In the genomic region with DNA sequence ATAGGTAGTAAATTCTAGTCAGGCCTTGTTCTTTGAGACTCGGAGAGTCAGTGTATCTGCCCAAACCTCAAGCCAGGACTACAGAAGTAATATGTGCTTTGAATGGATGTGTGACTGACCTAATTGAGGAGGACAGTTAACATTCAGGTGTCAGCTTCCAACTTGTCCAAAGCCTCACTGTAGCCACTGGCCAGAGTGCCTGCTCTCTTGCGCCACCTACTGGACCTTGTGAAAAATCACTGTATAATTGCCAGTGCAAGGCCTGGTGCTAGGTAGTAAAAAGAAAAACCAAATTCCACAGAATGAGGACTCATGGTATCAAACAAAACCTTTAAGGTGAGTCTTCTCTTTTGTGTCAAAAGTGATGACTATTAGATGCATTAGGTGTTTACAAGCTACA, we compare ENCODE assay signal across 9 mouse cellular contexts.
A peak's percentile ranks its signal among the peaks of the same experiment; 100 is the strongest.
DNase-seq lines count a peak whose midpoint lies in the region; ATAC-seq lines count a peak whose summit lies in the region.
"Had no signal": no experiment of that assay in that cellular context is flagged by ENCODE, and none has a peak within 500 bp of the region (broad histone marks: within the 10 kb centered on the region; RNA-seq: fewer than 3 reads in every experiment).

No protein-coding gene starts in this region.

- no peaks in the 10 kb centered on the region for H3K36me3 ChIP-seq in midbrain, embryonic 11.5 days (ENCODE audit: control insufficient read depth, insufficient read depth, low read length)
- no peaks in the 10 kb centered on the region for H3K36me3 ChIP-seq in midbrain, embryonic 15.5 days (replicated peaks)
- H3K36me3 ChIP-seq in forebrain, embryonic 15.5 days: no peaks in the 10 kb centered on the region
- no peaks in the 10 kb centered on the region for H3K36me3 ChIP-seq in hindbrain, embryonic 15.5 days
- H3K36me3 ChIP-seq in midbrain, embryonic 13.5 days: no peaks in the 10 kb centered on the region
- H3K36me3 ChIP-seq in splenic B cell, adult 2 months (ENCODE audit: control insufficient read depth, insufficient read depth, low read length, poor library complexity, severe bottlenecking): no peaks in the 10 kb centered on the region
- H3K36me3 ChIP-seq: neural tube, embryonic 13.5 days had no signal

- no peak overlapping the region for H3K9ac ChIP-seq in midbrain, embryonic 11.5 days (ENCODE audit: low read length)
- H3K9ac ChIP-seq in midbrain, embryonic 15.5 days: no peak overlapping the region
- no peak overlapping the region for H3K9ac ChIP-seq in forebrain, embryonic 15.5 days (replicated peaks)
- no peak overlapping the region for H3K9ac ChIP-seq in hindbrain, embryonic 15.5 days
- no peak overlapping the region for H3K9ac ChIP-seq in midbrain, embryonic 13.5 days (replicated peaks)
- H3K9ac ChIP-seq: neural tube, embryonic 13.5 days had no signal

- H3K27ac ChIP-seq in midbrain, embryonic 11.5 days (ENCODE audit: low read depth, low read length): no peak overlapping the region
- no peak overlapping the region for H3K27ac ChIP-seq in midbrain, embryonic 15.5 days
- H3K27ac ChIP-seq in forebrain, embryonic 15.5 days (replicated peaks): no peak overlapping the region
- H3K27ac ChIP-seq in hindbrain, embryonic 15.5 days (replicated peaks): no peak overlapping the region
- no peak overlapping the region for H3K27ac ChIP-seq in midbrain, embryonic 13.5 days
- H3K27ac ChIP-seq: neural tube, embryonic 13.5 days had no signal

- H3K27me3 ChIP-seq in midbrain, embryonic 11.5 days (ENCODE audit: control insufficient read depth, insufficient read depth, low read length): no peaks in the 10 kb centered on the region
- H3K27me3 ChIP-seq in midbrain, embryonic 15.5 days (replicated peaks): no peaks in the 10 kb centered on the region
- H3K27me3 ChIP-seq in forebrain, embryonic 15.5 days: no peaks in the 10 kb centered on the region; the same call in 1 of the 2 replicates
- H3K27me3 ChIP-seq in hindbrain, embryonic 15.5 days: no peaks in the 10 kb centered on the region
- no peaks in the 10 kb centered on the region for H3K27me3 ChIP-seq in midbrain, embryonic 13.5 days
- H3K27me3 ChIP-seq in splenic B cell, adult 2 months (ENCODE audit: control insufficient read depth, insufficient read depth, low read length, poor library complexity, severe bottlenecking): no peaks in the 10 kb centered on the region
- H3K27me3 ChIP-seq: neural tube, embryonic 13.5 days had no signal

- DNase-seq in midbrain, embryonic 11.5 days (ENCODE audit: low spot score, missing footprints): peak; percentile 93
- DNase-seq in left cerebral cortex, adult 18-20 months (ENCODE audit: low spot score in 2 of 2): peak; percentile 47 to 58
- peak; percentile 82 for DNase-seq in splenic B cell, adult 2 months (ENCODE audit: low read depth, low spot score)

- H3K4me3 ChIP-seq in midbrain, embryonic 11.5 days (ENCODE audit: low read depth, low read length): no peak overlapping the region
- no peak overlapping the region for H3K4me3 ChIP-seq in midbrain, embryonic 15.5 days
- no peak overlapping the region for H3K4me3 ChIP-seq in forebrain, embryonic 15.5 days
- H3K4me3 ChIP-seq in hindbrain, embryonic 15.5 days: no peak overlapping the region
- H3K4me3 ChIP-seq in midbrain, embryonic 13.5 days (replicated peaks): no peak overlapping the region
- H3K4me3 ChIP-seq: neural tube, embryonic 13.5 days had no signal

- H3K4me1 ChIP-seq in midbrain, embryonic 11.5 days (ENCODE audit: control insufficient read depth, insufficient read depth, low read length): no peaks in the 10 kb centered on the region
- H3K4me1 ChIP-seq in midbrain, embryonic 15.5 days: no peaks in the 10 kb centered on the region
- H3K4me1 ChIP-seq in forebrain, embryonic 15.5 days: no peaks in the 10 kb centered on the region
- no peaks in the 10 kb centered on the region for H3K4me1 ChIP-seq in hindbrain, embryonic 15.5 days (replicated peaks)
- H3K4me1 ChIP-seq in midbrain, embryonic 13.5 days (replicated peaks): no peaks in the 10 kb centered on the region
- H3K4me1 ChIP-seq: neural tube, embryonic 13.5 days had no signal

- H3K9me3 ChIP-seq in midbrain, embryonic 11.5 days (ENCODE audit: control insufficient read depth, low read length): no peaks in the 10 kb centered on the region
- no peaks in the 10 kb centered on the region for H3K9me3 ChIP-seq in midbrain, embryonic 15.5 days
- H3K9me3 ChIP-seq in forebrain, embryonic 15.5 days: no peaks in the 10 kb centered on the region
- no peaks in the 10 kb centered on the region for H3K9me3 ChIP-seq in hindbrain, embryonic 15.5 days
- no peaks in the 10 kb centered on the region for H3K9me3 ChIP-seq in midbrain, embryonic 13.5 days
- H3K9me3 ChIP-seq: neural tube, embryonic 13.5 days had no signal

- peak; percentile 83 for ATAC-seq in midbrain, embryonic 11.5 days (ENCODE audit: low FRiP score)
- no peak for ATAC-seq in midbrain, embryonic 15.5 days (replicated peaks)
- peak; percentile 65 for ATAC-seq in cerebellum, adult (ENCODE audit: insufficient number of reproducible peaks, low FRiP score, low TSS enrichment)
- peak; percentile 55 for ATAC-seq in forebrain, embryonic 15.5 days (replicated peaks)
- ATAC-seq in hindbrain, embryonic 15.5 days (ENCODE audit: low FRiP score, low read depth): 0 out of 2 replicates have a peak, but pooled peaks have one; percentile 51
- peak; percentile 73 for ATAC-seq in midbrain, embryonic 13.5 days

- H3K4me2 ChIP-seq in midbrain, embryonic 11.5 days: no peak overlapping the region
- no peak overlapping the region for H3K4me2 ChIP-seq in midbrain, embryonic 15.5 days
- no peak overlapping the region for H3K4me2 ChIP-seq in forebrain, embryonic 15.5 days (replicated peaks)
- H3K4me2 ChIP-seq in hindbrain, embryonic 15.5 days: no peak overlapping the region
- H3K4me2 ChIP-seq in midbrain, embryonic 13.5 days (replicated peaks): no peak overlapping the region
- H3K4me2 ChIP-seq: neural tube, embryonic 13.5 days had no signal

- 40% methylated on average over 2 of the region's 2 CpGs for WGBS in midbrain, embryonic 11.5 days
- WGBS in midbrain, embryonic 15.5 days: 25% methylated on average over 2 of the region's 2 CpGs
- WGBS in forebrain, embryonic 15.5 days: 27% methylated on average over 2 of the region's 2 CpGs
- WGBS in hindbrain, embryonic 15.5 days: 30% methylated on average over 2 of the region's 2 CpGs
- 44% methylated on average over 2 of the region's 2 CpGs for WGBS in midbrain, embryonic 13.5 days
